Mouse (Mus musculus) kidney, postnatal 14 days (tissue): ENCODE measurements around the gene Gtf3c5.

Experiments used
- DNase-seq: peaks from one replicate; pipeline ENCODE4 v3.0.0; 2022; ENCODE audit warnings: mixed read lengths

Gene Gtf3c5

GRCm38 (mm10) chr2:28566545-28566944 is 17.0 kb downstream of the Gtf3c5 start:
- DNase-seq = peak; percentile 69

GRCm38 (mm10) chr2:28564380-28564779 is 19.2 kb downstream of the Gtf3c5 start:
- no peak for DNase-seq

GRCm38 (mm10) chr2:28563830-28564229 is 19.7 kb downstream of the Gtf3c5 start:
- no peak for DNase-seq

- no peak for DNase-seq
Observed at GRCm38 (mm10) chr2:28563303-28563702, 20.2 kb downstream of the Gtf3c5 start, which contains the start of gene Cel. Cel (minus strand) TSS chr2:28563403.

GRCm38 (mm10) chr2:28557452-28557851 is 26.1 kb downstream of the Gtf3c5 start:
- DNase-seq = no peak

- DNase-seq = no peak
Observed at GRCm38 (mm10) chr2:28552301-28552700, 31.2 kb downstream of the Gtf3c5 start.

- no peak for DNase-seq
Observed at GRCm38 (mm10) chr2:28549157-28549556, 34.4 kb downstream of the Gtf3c5 start.

GRCm38 (mm10) chr2:28547237-28548172 is 36.0 kb downstream of the Gtf3c5 start:
- peak; percentile 88 for DNase-seq

GRCm38 (mm10) chr2:28546560-28546959 is 37.0 kb downstream of the Gtf3c5 start:
- DNase-seq = no peak

GRCm38 (mm10) chr2:28545976-28546375 is 37.6 kb downstream of the Gtf3c5 start:
- no peak for DNase-seq

GRCm38 (mm10) chr2:28543894-28544293 is 39.7 kb downstream of the Gtf3c5 start:
- DNase-seq = no peak

- no peak for DNase-seq
Observed at GRCm38 (mm10) chr2:28540587-28541227, 42.8 kb downstream of the Gtf3c5 start.

GRCm38 (mm10) chr2:28539949-28540348 is 43.6 kb downstream of the Gtf3c5 start:
- DNase-seq = no peak

GRCm38 (mm10) chr2:28539206-28539605 is 44.3 kb downstream of the Gtf3c5 start:
- peak; percentile 70 for DNase-seq

- no peak for DNase-seq
Observed at GRCm38 (mm10) chr2:28538817-28539128, 44.8 kb downstream of the Gtf3c5 start.

GRCm38 (mm10) chr2:28537995-28538816 is 45.3 kb downstream of the Gtf3c5 start:
- no peak for DNase-seq

GRCm38 (mm10) chr2:28537634-28537920 is 46.0 kb downstream of the Gtf3c5 start:
- no peak for DNase-seq

GRCm38 (mm10) chr2:28536766-28537633 is 46.6 kb downstream of the Gtf3c5 start:
- DNase-seq = no peak

GRCm38 (mm10) chr2:28536166-28536565 is 47.4 kb downstream of the Gtf3c5 start:
- DNase-seq = peak; percentile 41

GRCm38 (mm10) chr2:28535650-28536049 is 47.9 kb downstream of the Gtf3c5 start:
- DNase-seq = no peak

GRCm38 (mm10) chr2:28535263-28535540 is 48.3 kb downstream of the Gtf3c5 start:
- no peak for DNase-seq

- peak; percentile 76 for DNase-seq
Observed at GRCm38 (mm10) chr2:28534436-28535262, 48.9 kb downstream of the Gtf3c5 start.
